7 mouse cellular contexts compared by ENCODE assay signal in genomic region chr11:9136471-9136870, GRCm38 (mm10). TPM values are rescaled to one million over a fixed set of nuclear protein-coding genes. Genes with fewer than 3 reads are reported as not detected.
DNase-seq lines count a peak whose midpoint lies in the region; ATAC-seq and TF ChIP-seq lines count a peak whose summit lies in the region.

No protein-coding gene starts in this region.

- ATAC-seq in activated CD4-positive, CD25-positive, alpha-beta regulatory T cell, adult 4 months, result peak; percentile 52
- peak; percentile 86 for ATAC-seq in hindbrain, postnatal 0 days
- peak; percentile 88 for ATAC-seq in megakaryocyte-erythroid progenitor cell, adult 5-6 weeks (replicated peaks; ENCODE audit: low FRiP score, low TSS enrichment, poor library complexity, severe bottlenecking)

- TF ChIP-seq CTCF in hindbrain, postnatal 0 days (IDR thresholded peaks at IDR 0.05; ENCODE audit: low read depth), result peak; percentile 100

- H3K4me1 ChIP-seq in hindbrain, postnatal 0 days (ENCODE audit: insufficient read depth, low read length), result no peaks in the 10 kb centered on the region

- no peak overlapping the region for H3K9ac ChIP-seq in hindbrain, postnatal 0 days (replicated peaks; ENCODE audit: low read length)

- H3K27ac ChIP-seq in hindbrain, postnatal 0 days, result no peak overlapping the region

- H3K4me3 ChIP-seq in hindbrain, postnatal 0 days (ENCODE audit: low read length), result no peak overlapping the region

- 16% methylated on average over 5 of the region's 5 CpGs for WGBS in hindbrain, postnatal 0 days

- no peaks in the 10 kb centered on the region for H3K9me3 ChIP-seq in hindbrain, postnatal 0 days (ENCODE audit: low read length)

- no peaks in the 10 kb centered on the region for H3K27me3 ChIP-seq in hindbrain, postnatal 0 days (ENCODE audit: insufficient read depth, low read length)

- H3K36me3 ChIP-seq in hindbrain, postnatal 0 days (ENCODE audit: insufficient read depth, low read length), result no peaks in the 10 kb centered on the region

- DNase-seq in cerebellum, adult 8-10 months, result peak; percentile 73
- peak; percentile 82 for DNase-seq in forelimb bud, embryonic 11.5 days (ENCODE audit: low read depth, low spot score)
- peak; percentile 89 for DNase-seq in hindbrain, postnatal 0 days (ENCODE audit: low spot score)
- DNase-seq in left cerebral cortex, adult 11 months (ENCODE audit: low spot score), result peak; percentile 78
- DNase-seq in right cerebral cortex, postnatal 36 days (ENCODE audit: low spot score in 2 of 2), result peak; percentile 59 to 74

- no peak overlapping the region for H3K4me2 ChIP-seq in hindbrain, postnatal 0 days (ENCODE audit: low read depth, low read length)

RNA-seq across cellular contexts. Expression of gene Upp1, which starts 18.6 kb away (rescaled TPM):
- under 1 TPM in 1 of 2 experiments, not detected in 1; 0.41 TPM for polyA plus RNA-seq in activated CD4-positive, CD25-positive, alpha-beta regulatory T cell, adult 4 months (2017; shearing (Covaris generic))
- total RNA-seq in hindbrain, postnatal 0 days (2014; rRNA removed), result 4.3 and 6.5 TPM in 2 replicates
- 5.1 and 6.3 TPM in 2 replicates for polyA plus RNA-seq in hindbrain, postnatal 0 days (2015; fragmentation: Nextera tagmentation; extraction: Ambion mirVana)
- total RNA-seq in megakaryocyte-erythroid progenitor cell, adult 5-6 weeks (2014; fragmentation: Nextera tagmentation), result not detected in 2 replicates
- total RNA-seq in megakaryocyte-erythroid progenitor cell, adult 5-6 weeks (2017), result 1.3 TPM in 1 of 2 replicates, not detected in the other

RNA-seq across cellular contexts. Expression of gene Abca13, which starts 55.3 kb away (rescaled TPM):
- under 1 TPM in 1 of 2 experiments, not detected in 1; 0.03 TPM for polyA plus RNA-seq in activated CD4-positive, CD25-positive, alpha-beta regulatory T cell, adult 4 months (2017; shearing (Covaris generic))
- 0.04 and 0.05 TPM in 2 replicates for total RNA-seq in hindbrain, postnatal 0 days (2014; rRNA removed)
- 0.04 and 0.05 TPM in 2 replicates for polyA plus RNA-seq in hindbrain, postnatal 0 days (2015; fragmentation: Nextera tagmentation; extraction: Ambion mirVana)
- total RNA-seq in megakaryocyte-erythroid progenitor cell, adult 5-6 weeks (2014; fragmentation: Nextera tagmentation), result 1.8 TPM in 1 of 2 replicates, not detected in the other
- total RNA-seq in megakaryocyte-erythroid progenitor cell, adult 5-6 weeks (2017), result 0.08 and 0.66 TPM in 2 replicates
